Mouse (Mus musculus) CH12.LX (cell line): ENCODE data around the gene Cdk14. TPM values are rescaled to one million over a fixed set of nuclear protein-coding genes. Genes with fewer than 3 reads are reported as not detected.

ENCODE experiments used
- DNase-seq: peaks from one replicate; pipeline ENCODE4 v3.0.0-alpha.2; 2013; ENCODE audit errors: extremely low read depth
- H3K27ac ChIP-seq: 2 replicates; pipeline ENCODE4 v1.5.1; 2012; ENCODE audit warnings: low read depth, mild to moderate bottlenecking, control low read depth, moderate library complexity; ENCODE audit not compliant: insufficient read depth
- H3K27me3 ChIP-seq: replicated peaks from 2 replicates; pipeline ENCODE3; 2012; ENCODE audit warnings: inconsistent platforms
- H3K36me3 ChIP-seq, 2 experiments: replicated peaks in 1 of 2; 2 replicates each; pipeline versions ENCODE3 to v1.6.1; 2012; ENCODE audit warnings: inconsistent platforms in 1 of 2, low read length in 1 of 2, mild to moderate bottlenecking in 1 of 2, mixed read lengths in 1 of 2, moderate library complexity in 1 of 2; ENCODE audit not compliant: control insufficient read depth in 1 of 2, insufficient read depth in 1 of 2
- H3K4me1 ChIP-seq, 2 experiments: 2 replicates each; pipeline ENCODE4 v1.6.1; 2012; ENCODE audit warnings: inconsistent platforms in 1 of 2, moderate library complexity in 1 of 2; ENCODE audit not compliant: insufficient read depth in 2 of 2, control insufficient read depth in 1 of 2
- H3K4me2 ChIP-seq: 2 replicates; pipeline ENCODE4 v1.6.1; 2012; ENCODE audit warnings: low read depth, mild to moderate bottlenecking, control low read depth; ENCODE audit not compliant: poor library complexity, insufficient read depth, severe bottlenecking
- H3K4me3 ChIP-seq, 3 experiments: fragments of 150-350 bp in 1 of 3; sonication (generic) in 1 of 3; replicated peaks in 1 of 3; 2 replicates each; pipeline versions ENCODE3 to v1.5.1; 2011 to 2012; ENCODE audit warnings: low read depth in 2 of 3, low read length in 2 of 3, mild to moderate bottlenecking in 2 of 3, moderate library complexity in 2 of 3, control low read depth in 1 of 3, improper control_type of control experiment in 1 of 3, inconsistent platforms in 1 of 3, mixed read lengths in 1 of 3; ENCODE audit not compliant: poor library complexity in 1 of 3
- H3K79me2 ChIP-seq: replicated peaks from 2 replicates; pipeline ENCODE4 v1.6.1; 2012; ENCODE audit warnings: mild to moderate bottlenecking, moderate library complexity; ENCODE audit not compliant: control insufficient read depth, poor library complexity, insufficient read depth, severe bottlenecking; ENCODE audit errors: extremely low read depth
- H3K9ac ChIP-seq: 2 replicates; pipeline ENCODE4 v1.6.1; 2012; ENCODE audit warnings: low read depth, mild to moderate bottlenecking, control low read depth, moderate library complexity; ENCODE audit not compliant: insufficient read depth
- H3K9me3 ChIP-seq: replicated peaks from 2 replicates; pipeline ENCODE3; 2012; ENCODE audit warnings: low read length, inconsistent platforms, mixed read lengths
- CHD1 ChIP-seq: IDR thresholded peaks from 2 replicates; pipeline ENCODE4 v1.6.1; 2012; ENCODE audit warnings: low read depth, low read length, improper control_type of control experiment, inconsistent platforms
- E2F4 ChIP-seq: IDR thresholded peaks from 2 replicates; pipeline ENCODE4 v1.6.1; 2011; ENCODE audit warnings: low read depth, low read length, improper control_type of control experiment; ENCODE audit not compliant: insufficient replicate concordance
- ETS1 ChIP-seq: conservative IDR thresholded peaks from 2 replicates; pipeline ENCODE4 v1.6.1; 2012; ENCODE audit warnings: low read depth, mild to moderate bottlenecking, inconsistent platforms, low read length, improper control_type of control experiment, moderate library complexity
- GABPA ChIP-seq: IDR thresholded peaks from 2 replicates; pipeline ENCODE4 v1.6.1; 2012; ENCODE audit warnings: low read depth, low read length, improper control_type of control experiment, inconsistent platforms; ENCODE audit not compliant: insufficient replicate concordance
- JUN ChIP-seq: IDR thresholded peaks from 2 replicates; pipeline ENCODE4 v1.6.1; 2011; ENCODE audit warnings: low read depth, mild to moderate bottlenecking, low read length, improper control_type of control experiment, moderate library complexity; ENCODE audit not compliant: insufficient read depth
- MAFK ChIP-seq: IDR thresholded peaks from 2 replicates; pipeline ENCODE4 v1.6.1; 2011; ENCODE audit warnings: low read length, improper control_type of control experiment; ENCODE audit not compliant: insufficient replicate concordance
- POLR2AphosphoS2 ChIP-seq: IDR thresholded peaks from 2 replicates; pipeline ENCODE4 v1.6.1; 2011; ENCODE audit warnings: low read depth, low read length, improper control_type of control experiment
- TCF12 ChIP-seq: IDR thresholded peaks from 2 replicates; pipeline ENCODE4 v1.6.1; 2014; ENCODE audit warnings: low read depth, mild to moderate bottlenecking, inconsistent platforms, low read length, improper control_type of control experiment
- UBTF ChIP-seq: IDR thresholded peaks from 2 replicates; pipeline ENCODE4 v1.6.1; 2012; ENCODE audit warnings: low read depth, mild to moderate bottlenecking, inconsistent platforms, low read length, improper control_type of control experiment, moderate library complexity
- USF1 ChIP-seq: IDR thresholded peaks from 2 replicates; pipeline ENCODE4 v1.6.1; 2014; ENCODE audit warnings: low read depth, mild to moderate bottlenecking, inconsistent platforms, low read length, improper control_type of control experiment
- ZKSCAN1 ChIP-seq: IDR thresholded peaks from 2 replicates; pipeline ENCODE4 v1.6.1; 2012; ENCODE audit warnings: low read depth, inconsistent platforms, low read length, improper control_type of control experiment, borderline replicate concordance
- dilution Hi-C: fragments of 300-500 bp; cut with MboI; formaldehyde crosslinking; loops from 2 replicates; pipeline ENCODE4 v1.14.3; 2020; ENCODE audit warnings: low sequenced_read_pairs; ENCODE audit not compliant: extremely low pct_unique_long_range_greater_than_20kb, extremely low pct_ligation_motif_present
- in situ Hi-C: fragments of 300-500 bp; cut with MboI; formaldehyde crosslinking; loops from 3 replicates; pipeline ENCODE4 v1.14.3; 2019; ENCODE audit warnings: low sequenced_read_pairs, low pct_ligation_motif_present, low pct_unique_long_range_greater_than_20kb, mixed read lengths
- polyA plus RNA-seq: library from polyadenylated mRNA; unstranded; fragments of >175 nt; gene quantifications from 2 replicates; pipeline ENCODE4 v1.2.1, GENCODE M21; 2012; ENCODE audit warnings: low read depth; ENCODE audit not compliant: insufficient read length
- total RNA-seq, 2 experiments: library from RNA; depleted of rRNA; stranded (reverse); fragments of 300-350 nt in 1 of 2; fragments of >200 nt in 1 of 2; gene quantifications; 2 replicates each; pipeline ENCODE4 v1.2.3; 2012 to 2014

Gene Cdk14
- total and polyA plus RNA-seq, 3 experiments, result 3.7 to 12.0 (median 8.9) TPM

DNA sequence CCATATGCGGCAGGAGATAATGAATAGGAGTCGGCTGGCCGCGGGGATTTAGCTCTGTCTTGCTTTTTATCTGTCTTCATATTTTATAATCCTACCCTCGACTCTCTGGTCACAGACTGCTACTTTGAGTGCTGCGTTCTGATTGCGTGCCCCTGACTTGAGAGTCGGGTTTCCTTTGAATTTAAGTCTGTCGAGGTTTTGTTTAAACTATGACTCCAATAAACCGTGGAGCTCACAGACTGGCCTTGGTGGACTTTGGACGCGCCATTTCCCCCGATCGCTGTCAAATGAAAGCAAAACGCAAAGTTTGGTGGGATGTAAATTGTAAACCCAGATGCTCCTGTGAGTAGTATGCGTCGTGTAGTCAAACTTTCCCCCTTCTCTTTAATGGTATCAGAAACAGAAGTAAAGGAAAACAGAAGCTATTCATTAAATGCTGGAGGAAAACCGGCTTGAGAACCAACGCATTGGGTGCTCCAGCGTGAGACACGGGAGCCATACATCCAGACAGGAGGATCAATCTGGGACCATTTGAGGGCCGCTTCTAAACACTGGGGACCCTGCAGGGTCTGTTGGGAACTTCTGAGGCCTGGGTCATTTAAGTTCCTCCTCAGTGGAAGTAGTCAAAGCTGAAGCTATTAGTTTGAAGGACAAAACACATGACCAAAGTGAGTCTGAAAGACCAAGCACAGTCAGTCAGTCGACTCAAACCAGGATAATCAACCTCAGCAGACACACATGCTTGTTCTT lies 661.6 kb downstream of the Cdk14 start:
- DNase-seq, result no peak
- TF ChIP-seq MAFK (no peak), USF1 (no peak), E2F4 (no peak), TCF12 (no peak), ZKSCAN1 (no peak), CHD1 (no peak), JUN (no peak), GABPA (no peak), UBTF (no peak), POLR2AphosphoS2 (no peak)
- TF ChIP-seq, all 38 proteins: peak for 0
- in situ Hi-C loops (loop anchor here (10.0 kb wide), 1 partner anchor 64 kb away; no protein-coding TSS in a partner anchor), dilution Hi-C loops (no loop called here)
- peaks cover 0 to 3% of the 10 kb centered on the region in 2 experiments; a peak in 1 of 4 replicates for H3K4me1 ChIP-seq
- H3K27ac ChIP-seq, result no peak overlapping the region
- H3K4me3 ChIP-seq, result no peak overlapping the region
- H3K27me3 ChIP-seq, result no peaks in the 10 kb centered on the region
- no peaks in the 10 kb centered on the region for H3K79me2 ChIP-seq
- peaks cover 21% of the 10 kb centered on the region for H3K9me3 ChIP-seq
- no peak overlapping the region for H3K4me2 ChIP-seq
- no peak overlapping the region for H3K9ac ChIP-seq
- H3K36me3 ChIP-seq, result no peaks in the 10 kb centered on the region

DNA sequence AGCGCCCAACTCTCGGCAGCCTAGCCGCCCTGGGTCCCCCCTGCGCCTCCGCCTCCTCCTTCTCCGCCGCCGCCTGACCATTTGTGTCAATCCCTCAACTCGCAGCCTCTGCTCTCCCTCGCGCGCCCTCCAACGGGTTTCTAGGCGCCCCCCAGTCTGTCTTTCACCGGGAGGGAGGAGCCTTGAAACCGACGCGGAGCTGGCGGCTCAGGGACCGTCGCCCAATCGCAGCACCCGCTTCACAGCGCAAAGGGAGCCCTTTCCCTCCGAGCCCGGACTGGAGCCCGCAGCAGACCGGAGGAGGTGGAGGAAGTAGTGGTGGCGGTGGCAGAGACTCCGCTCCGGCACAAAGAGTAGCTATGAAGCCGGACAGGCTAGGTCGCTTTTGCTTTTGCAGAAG lies 662.2 kb downstream of the Cdk14 start, which contains the start of gene Fzd1:
Fzd1 (minus strand) TSS at position 134 of the 400 bp plus-strand sequence.
- TF ChIP-seq CHD1, result no peak
- no peak for TF ChIP-seq ETS1
- no peak for TF ChIP-seq UBTF
- no peak for TF ChIP-seq MAFK
- TF ChIP-seq, all 38 proteins: peak for 0
- H3K4me2 ChIP-seq, result no peak within 1 kb of the TSS
- no peaks in the 10 kb centered on the region for H3K36me3 ChIP-seq
- peaks cover 21% of the 10 kb centered on the region for H3K9me3 ChIP-seq
- in situ Hi-C loops, result loop anchor here (10.0 kb wide), 1 partner anchor 63 kb away; no protein-coding TSS in a partner anchor
- H3K4me1 ChIP-seq, result no peaks in the 10 kb centered on the region
- no peaks in the 10 kb centered on the region for H3K27me3 ChIP-seq
- DNase-seq, result no peak
- H3K4me3 ChIP-seq, result no peak within 1 kb of the TSS
- no peak within 1 kb of the TSS for H3K9ac ChIP-seq
- dilution Hi-C loops, result no loop called here
- H3K79me2 ChIP-seq, result no peaks in the 10 kb centered on the region
- H3K27ac ChIP-seq, result no peak within 1 kb of the TSS
